Mouse (Mus musculus) CH12.LX (cell line): ENCODE measurements around the gene Lyve1.

Experiments
- CHD1 ChIP-seq: IDR thresholded peaks from 2 replicates; pipeline ENCODE4 v1.6.1; 2012; ENCODE audit warnings: low read depth, low read length, improper control_type of control experiment, inconsistent platforms
- POLR2A ChIP-seq: IDR thresholded peaks from 2 replicates; pipeline ENCODE4 v1.6.1; 2011; ENCODE audit warnings: low read depth, mild to moderate bottlenecking, improper control_type of control experiment, low read length

GRCm38 (mm10) chr7:110834522-110834921 lies 28.5 kb downstream of the Lyve1 start:
- TF ChIP-seq POLR2A (no peak), CHD1 (no peak)
